Mouse (Mus musculus): ENCODE results near the gene Spcs1.

The Spcs1 gene

DNA sequence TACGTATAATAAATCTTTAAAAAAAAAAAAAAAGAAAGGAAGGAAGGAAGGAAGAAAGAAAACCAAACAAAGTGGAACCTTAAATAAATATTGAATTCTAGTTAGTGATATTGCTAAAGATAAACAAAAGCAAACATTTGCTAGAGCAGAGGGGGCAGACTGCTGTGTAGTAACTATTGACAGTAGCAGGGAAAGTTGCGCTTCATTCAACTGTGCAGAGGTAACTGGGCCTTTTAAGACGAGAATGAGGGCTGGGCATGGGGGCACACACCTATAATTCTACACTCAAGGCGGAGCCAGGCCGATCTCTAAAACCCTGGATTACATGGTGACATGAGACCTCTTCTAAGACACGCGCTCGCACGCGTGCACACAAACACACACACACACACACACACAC is 51.5 kb downstream of the Spcs1 start:
- DNase-seq (ENCODE audit: low read depth, low spot score), result no peak

All from CD4-positive helper T cell, adult 2 months (primary cell).